Mouse (Mus musculus) MEL (cell line): ENCODE data around the gene Gm20388.

Experiments
- CHD1 ChIP-seq: IDR thresholded peaks from 2 replicates; pipeline ENCODE4 v1.6.1; 2012; ENCODE audit warnings: low read depth, mild to moderate bottlenecking, inconsistent platforms, low read length, improper control_type of control experiment
- CTCF ChIP-seq, 3 experiments: IDR thresholded peaks in 2 of 3; conservative IDR thresholded peaks in 1 of 3; 2 replicates each; pipeline ENCODE4 v1.5.1; 2011 to 2012; ENCODE audit warnings: low read length in 3 of 3, low read depth in 2 of 3, mild to moderate bottlenecking in 2 of 3, improper control_type of control experiment in 1 of 3, inconsistent platforms in 1 of 3, mixed read lengths in 1 of 3, moderate library complexity in 1 of 3; ENCODE audit not compliant: control insufficient read depth in 1 of 3, insufficient read depth in 1 of 3, poor library complexity in 1 of 3, severe bottlenecking in 1 of 3
- GATA1 ChIP-seq: IDR thresholded peaks from 2 replicates; pipeline ENCODE4 v1.6.1; 2011; ENCODE audit warnings: low read depth, low read length, improper control_type of control experiment
- MAFK ChIP-seq: IDR thresholded peaks from 2 replicates; pipeline ENCODE4 v1.6.1; 2011; ENCODE audit warnings: low read depth, mild to moderate bottlenecking, low read length, improper control_type of control experiment, borderline replicate concordance
- MYC ChIP-seq: IDR thresholded peaks from 2 replicates; pipeline ENCODE4 v1.6.1; 2011; ENCODE audit warnings: low read depth, mild to moderate bottlenecking, low read length, improper control_type of control experiment, moderate library complexity
- POLR2A ChIP-seq, 2 experiments: IDR thresholded peaks; 2 replicates each; pipeline ENCODE4 v1.6.1; 2011 to 2012; ENCODE audit warnings: low read length in 2 of 2, mild to moderate bottlenecking in 2 of 2, control low read depth in 1 of 2, improper control_type of control experiment in 1 of 2, low read depth in 1 of 2, moderate library complexity in 1 of 2; ENCODE audit not compliant: control insufficient read depth in 1 of 2, insufficient read depth in 1 of 2, poor library complexity in 1 of 2
- SIN3A ChIP-seq: IDR thresholded peaks from 2 replicates; pipeline ENCODE4 v1.6.1; 2012; ENCODE audit warnings: low read length, improper control_type of control experiment, inconsistent platforms
- TCF12 ChIP-seq: IDR thresholded peaks from 2 replicates; pipeline ENCODE4 v1.6.1; 2014; ENCODE audit warnings: low read depth, mild to moderate bottlenecking, inconsistent platforms, low read length, improper control_type of control experiment, moderate library complexity
- ZNF384 ChIP-seq: IDR thresholded peaks from 2 replicates; pipeline ENCODE4 v1.6.1; 2012; ENCODE audit warnings: low read depth, mild to moderate bottlenecking, inconsistent platforms, low read length, improper control_type of control experiment

DNA sequence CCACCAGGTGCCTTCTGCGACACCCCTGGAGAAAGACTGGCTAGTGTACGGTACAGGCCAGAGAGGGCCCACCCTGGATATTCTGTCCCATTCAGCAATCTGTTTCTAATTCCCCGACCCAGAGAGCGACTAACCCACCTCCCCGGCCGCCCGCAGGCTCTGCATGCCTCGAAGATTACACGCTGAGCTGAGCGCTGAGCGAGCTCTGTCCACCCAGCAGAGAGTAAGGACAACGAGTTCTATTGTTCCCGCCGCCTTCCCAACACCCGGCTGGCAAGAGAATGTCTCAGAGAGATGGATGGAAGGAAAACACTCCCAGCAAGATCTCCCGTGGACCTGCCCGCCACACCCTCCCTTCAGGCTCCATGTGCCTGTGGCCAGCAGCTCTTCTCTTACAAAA, 1522.8 kb downstream of the Gm20388 start:
- TF ChIP-seq CTCF (IDR thresholded peaks at IDR 0.05 in 2 of 3, conservative IDR thresholded peaks at IDR 0.05 in 1 of 3; ENCODE audit: control insufficient read depth in 1 of 3, insufficient read depth in 1 of 3, low read depth in 2 of 3, low read length in 3 of 3, poor library complexity in 1 of 3, severe bottlenecking in 1 of 3) (no peak), POLR2A (IDR thresholded peaks at IDR 0.05; ENCODE audit: control insufficient read depth in 1 of 2, insufficient read depth in 1 of 2, low read depth in 1 of 2, low read length in 2 of 2, poor library complexity in 1 of 2) (no peak), TCF12 (no peak), GATA1 (no peak), SIN3A (no peak), ZNF384 (no peak), MAFK (no peak), MYC (no peak), CHD1 (no peak)
